Mouse (Mus musculus): ENCODE results near the gene Rbm10.

GRCm38 (mm10) chrX:20587968-20588367 is 29.3 kb upstream of the Rbm10 start:
- TF ChIP-seq CTCF (IDR thresholded peaks at IDR 0.05; ENCODE audit: low read depth, low read length): no peak
- TF ChIP-seq GATA1 (IDR thresholded peaks at IDR 0.05; ENCODE audit: borderline replicate concordance, low read length): no peak
